Mouse (Mus musculus): ENCODE results near the gene A930017K11Rik.

The A930017K11Rik gene

GRCm38 (mm10) chr17:25951803-25952623 lies at the start of gene A930017K11Rik:
A930017K11Rik (minus strand) TSS chr17:25952565.
- no peak for DNase-seq

- no peak for DNase-seq
These were observed 46.1 kb upstream of the A930017K11Rik start for GRCm38 (mm10) chr17:25998425-25998824.

DNA sequence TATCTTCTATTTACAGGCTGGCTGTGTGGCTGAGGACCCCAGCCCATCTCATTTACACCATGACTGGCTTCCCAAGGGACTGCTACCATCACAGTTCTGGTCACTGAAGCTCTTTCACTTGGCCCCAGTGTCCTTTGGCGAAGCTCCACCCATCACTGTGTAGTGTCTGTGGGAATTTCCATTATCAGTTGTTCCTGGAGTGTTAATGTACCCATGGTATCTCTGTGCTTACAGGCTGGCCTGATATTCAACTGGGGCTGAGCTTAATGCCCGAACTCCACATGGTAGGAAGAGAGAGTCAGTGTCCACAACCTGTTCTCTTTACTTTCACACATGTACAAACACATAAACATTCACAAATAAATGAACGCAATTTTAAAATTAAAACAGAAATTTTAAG lies 41.1 kb upstream of the A930017K11Rik start:
- no peak for DNase-seq

DNA sequence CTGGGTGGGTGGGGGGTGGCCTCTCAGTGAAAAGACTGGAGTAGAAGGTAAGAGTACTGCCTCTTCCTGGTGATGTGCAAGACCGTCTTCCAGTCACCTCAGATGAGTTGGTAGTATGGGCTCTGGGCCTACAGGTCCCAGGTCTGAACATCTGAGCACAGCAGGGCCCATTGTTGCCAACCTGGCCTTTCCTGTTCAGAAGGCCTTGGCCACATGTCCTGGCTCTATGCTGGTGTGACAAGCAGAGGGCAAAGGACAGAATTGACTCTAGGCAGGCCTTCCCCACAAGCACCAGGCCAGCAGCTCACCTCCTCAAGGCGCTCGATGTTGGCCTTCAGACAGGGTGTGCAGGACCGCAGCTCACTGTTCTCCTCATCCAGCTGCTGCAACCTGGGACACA lies 39.9 kb upstream of the A930017K11Rik start:
- no peak for DNase-seq

DNA sequence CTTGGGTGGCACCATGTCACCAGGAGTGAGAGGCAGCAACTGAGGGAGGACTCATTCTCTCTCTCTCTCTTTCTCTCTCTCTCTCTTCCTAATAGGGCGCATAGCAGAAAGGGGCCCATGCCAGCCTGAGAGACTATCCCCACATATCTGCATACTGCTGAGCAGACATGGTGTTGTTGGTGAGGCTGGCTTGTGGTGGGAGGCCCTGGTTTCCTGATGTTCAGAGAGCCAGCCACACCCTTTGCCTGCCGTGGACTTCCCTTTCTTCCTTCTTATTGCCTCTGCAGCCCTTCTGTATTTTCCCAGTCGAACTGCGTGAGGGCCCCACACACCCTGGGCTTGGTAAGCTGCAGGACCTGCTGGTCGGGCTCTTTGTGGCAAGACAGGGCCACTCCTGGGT lies 38.0 kb upstream of the A930017K11Rik start:
- no peak for DNase-seq

GRCm38 (mm10) chr17:25985306-25986294 lies 33.2 kb upstream of the A930017K11Rik start, which contains the start of gene Capn15:
Capn15 (minus strand) TSS chr17:25985796.
- DNase-seq = peak; percentile 92

- peak in 1 of 2 experiments; percentile 31 for DNase-seq
These were observed 32.4 kb upstream of the A930017K11Rik start for GRCm38 (mm10) chr17:25984556-25985305.

- DNase-seq = no peak
These were observed 31.7 kb upstream of the A930017K11Rik start for GRCm38 (mm10) chr17:25984066-25984465.

- DNase-seq = no peak
These were observed 30.5 kb upstream of the A930017K11Rik start for GRCm38 (mm10) chr17:25982913-25983312.

- DNase-seq = no peak
These were observed 28.5 kb upstream of the A930017K11Rik start for GRCm38 (mm10) chr17:25980854-25981253.

DNA sequence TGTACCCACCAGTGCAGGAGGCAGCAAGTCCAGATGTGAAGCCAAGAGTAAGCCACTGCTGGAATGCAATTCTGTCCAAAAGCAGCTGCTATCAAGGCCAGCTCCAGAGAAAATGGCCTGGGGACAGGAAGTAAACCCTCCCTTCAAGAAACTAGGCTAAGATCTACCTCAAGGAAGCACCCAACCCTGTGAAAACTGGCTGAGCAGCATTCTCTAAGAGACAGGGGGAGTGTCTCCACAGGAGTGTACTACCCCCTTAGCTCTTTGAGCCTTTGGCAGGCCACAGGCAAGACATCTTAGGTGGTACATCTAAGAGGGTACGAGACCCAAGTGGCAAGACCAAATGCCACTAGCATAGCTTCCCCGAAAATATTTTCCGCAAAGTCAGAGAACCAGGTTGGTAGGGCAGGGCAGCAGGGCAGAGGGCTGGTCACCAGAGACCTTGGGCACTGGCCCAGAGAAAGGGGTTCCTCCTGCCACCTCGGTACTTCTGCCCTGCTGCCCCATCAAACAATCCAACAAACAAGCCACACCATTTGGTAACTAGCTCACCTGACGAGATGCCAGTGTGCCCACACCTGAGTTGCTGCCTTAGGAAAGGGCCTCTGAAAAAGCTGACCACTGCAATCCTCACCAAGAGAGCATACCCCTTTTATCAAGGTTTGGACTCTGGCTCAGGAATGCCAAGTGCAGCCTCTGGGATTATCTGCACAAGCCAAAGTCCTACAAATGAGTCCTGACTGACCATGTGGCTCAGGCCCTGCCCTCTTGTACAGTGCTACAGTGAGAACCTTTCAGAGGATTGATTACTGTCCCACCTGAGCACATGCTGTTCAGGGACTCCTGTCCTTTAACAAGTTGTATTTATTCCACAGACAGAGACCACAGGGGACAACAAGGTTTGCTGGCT lies 27.7 kb upstream of the A930017K11Rik start:
- no peak for DNase-seq

- DNase-seq = peak; percentile 26 to 29
These were observed 18.8 kb upstream of the A930017K11Rik start for GRCm38 (mm10) chr17:25970954-25971707.

DNA sequence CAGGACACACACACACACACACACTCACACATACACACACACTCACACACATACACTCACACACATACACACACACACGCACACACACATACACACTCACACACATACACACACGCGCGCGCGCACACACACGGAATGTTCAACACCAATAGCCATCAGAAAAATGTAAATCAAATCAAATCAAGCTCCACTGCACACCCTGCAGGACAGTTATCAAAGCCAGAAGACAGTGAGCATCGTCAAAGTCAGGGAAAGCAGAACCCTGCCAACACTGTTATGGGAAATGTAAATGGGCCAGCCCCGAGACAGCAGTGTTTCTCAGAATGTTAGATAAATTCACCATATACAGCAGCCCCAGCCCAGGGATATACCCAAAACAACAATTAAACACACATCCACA lies 18.1 kb upstream of the A930017K11Rik start:
- DNase-seq = peak in 1 of 2 experiments; percentile 11

DNA sequence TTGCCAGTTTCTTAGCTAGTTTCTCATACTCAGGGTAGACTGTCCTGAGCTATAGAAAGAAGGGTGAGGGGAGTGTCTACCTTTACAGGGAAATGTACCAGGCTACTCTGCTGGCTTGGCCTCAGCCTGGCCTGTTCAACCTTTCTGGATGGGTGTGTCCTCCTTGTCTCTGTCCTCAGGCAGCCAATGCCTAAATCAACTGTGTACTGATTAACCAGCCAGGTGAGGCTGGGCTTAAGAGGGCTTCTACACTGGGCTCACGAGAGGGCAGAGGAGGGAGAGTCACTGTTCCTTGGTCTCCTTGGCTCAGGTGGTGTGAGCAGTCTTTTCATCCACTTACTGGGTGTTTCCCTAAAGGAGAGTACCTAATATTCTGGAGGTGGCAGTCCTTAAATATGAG lies 15.8 kb upstream of the A930017K11Rik start:
- no peak for DNase-seq

GRCm38 (mm10) chr17:25967652-25968051 lies 15.3 kb upstream of the A930017K11Rik start:
- DNase-seq = no peak

GRCm38 (mm10) chr17:25964271-25964670 lies 11.9 kb upstream of the A930017K11Rik start:
- no peak for DNase-seq

GRCm38 (mm10) chr17:25962413-25962905 lies 10.1 kb upstream of the A930017K11Rik start:
- no peak for DNase-seq

GRCm38 (mm10) chr17:25961566-25961965 lies 9.2 kb upstream of the A930017K11Rik start:
- no peak for DNase-seq

DNA sequence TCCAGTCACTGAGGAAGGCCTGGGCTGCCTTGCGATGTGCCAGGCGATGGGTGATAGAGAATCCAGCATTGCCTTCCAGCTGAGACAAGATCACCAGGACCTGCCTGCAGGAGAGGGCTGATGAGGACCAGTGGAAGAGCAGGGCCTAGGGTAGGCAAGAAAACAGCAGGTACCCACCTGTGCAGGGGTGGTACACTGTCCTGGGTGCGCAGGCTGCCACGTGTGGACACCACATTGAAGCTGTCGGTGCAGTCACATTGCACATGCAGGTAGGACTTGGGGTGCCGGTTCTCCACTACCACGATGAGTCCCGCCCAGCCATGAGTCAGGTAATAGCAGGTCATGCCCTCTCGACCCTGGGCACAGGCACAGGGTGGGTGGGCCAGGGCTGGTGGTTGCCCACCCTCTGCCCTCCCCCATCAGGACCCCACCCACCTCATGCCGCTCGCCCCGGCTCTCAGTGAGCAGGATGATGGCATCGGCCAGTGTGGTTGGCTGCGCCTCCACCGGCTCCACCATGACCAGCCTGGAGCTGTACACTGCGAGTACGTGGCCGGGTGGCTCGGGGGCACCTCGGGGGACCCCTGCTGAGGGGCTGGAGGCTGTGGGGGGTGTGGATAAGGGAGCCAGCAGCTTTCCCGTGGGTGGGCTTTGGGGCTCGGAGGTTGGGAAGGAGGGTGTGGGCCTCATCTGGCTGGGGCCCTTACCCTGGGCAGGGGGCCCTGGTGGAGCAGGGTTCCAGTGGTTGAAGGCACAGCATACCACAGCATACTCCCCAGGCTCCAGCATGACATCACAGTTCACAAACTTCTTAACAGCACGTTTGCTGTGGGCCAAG lies 7.5 kb upstream of the A930017K11Rik start:
- DNase-seq = no peak

Measured in B cell, adult 2 months (primary cell).